Mouse (Mus musculus) layer of hippocampus, adult 8-10 months (tissue): ENCODE results near the gene Sorbs1. TPM values are rescaled to one million over a fixed set of nuclear protein-coding genes. Genes with fewer than 3 reads are reported as not detected.

Experiments
- DNase-seq, 2 experiments: peaks; one replicate each; pipeline ENCODE4 v3.0.0; 2022; ENCODE audit warnings: low spot score in 2 of 2
- total RNA-seq, 4 experiments: library from RNA; stranded (reverse); gene quantifications; 2 replicates each; pipeline ENCODE4 v1.2.4; 2022

The Sorbs1 gene
- total RNA-seq, 4 experiments from 2014 or later, result 208 to 272 (median 239) TPM

- no peak for DNase-seq
Measured at GRCm38 (mm10) chr19:40438907-40439306, 74.7 kb downstream of the Sorbs1 start.

- DNase-seq, result no peak
Measured at GRCm38 (mm10) chr19:40437651-40438068, 75.9 kb downstream of the Sorbs1 start.

GRCm38 (mm10) chr19:40436465-40437200 lies 76.9 kb downstream of the Sorbs1 start:
- DNase-seq, result no peak

- DNase-seq, result no peak
Measured at GRCm38 (mm10) chr19:40435797-40436196, 77.8 kb downstream of the Sorbs1 start.

GRCm38 (mm10) chr19:40435045-40435444 lies 78.5 kb downstream of the Sorbs1 start:
- DNase-seq, result no peak

GRCm38 (mm10) chr19:40434042-40434869 lies 79.3 kb downstream of the Sorbs1 start:
- DNase-seq, result peak in 1 of 2 experiments; percentile 48

GRCm38 (mm10) chr19:40433316-40433912 lies 80.2 kb downstream of the Sorbs1 start:
- no peak for DNase-seq

- no peak for DNase-seq
Measured at GRCm38 (mm10) chr19:40431969-40432368, 81.6 kb downstream of the Sorbs1 start.

- no peak for DNase-seq
Measured at GRCm38 (mm10) chr19:40429572-40429971, 84.0 kb downstream of the Sorbs1 start.

GRCm38 (mm10) chr19:40429169-40429568 lies 84.4 kb downstream of the Sorbs1 start:
- DNase-seq, result no peak

- DNase-seq, result no peak
Measured at GRCm38 (mm10) chr19:40426103-40426960, 87.2 kb downstream of the Sorbs1 start.

- no peak for DNase-seq
Measured at GRCm38 (mm10) chr19:40425326-40425725, 88.3 kb downstream of the Sorbs1 start.

- DNase-seq, result no peak
Measured at GRCm38 (mm10) chr19:40421037-40421436, 92.5 kb downstream of the Sorbs1 start.

GRCm38 (mm10) chr19:40419315-40419714 lies 94.3 kb downstream of the Sorbs1 start:
- no peak for DNase-seq

- DNase-seq, result no peak
Measured at GRCm38 (mm10) chr19:40417155-40417821, 96.3 kb downstream of the Sorbs1 start.

GRCm38 (mm10) chr19:40415725-40416124 lies 97.9 kb downstream of the Sorbs1 start:
- no peak for DNase-seq

- DNase-seq, result no peak
Measured at GRCm38 (mm10) chr19:40414798-40415475, 98.6 kb downstream of the Sorbs1 start.

- DNase-seq, result no peak
Measured at GRCm38 (mm10) chr19:40414386-40414785, 99.2 kb downstream of the Sorbs1 start.

- DNase-seq, result no peak
Measured at GRCm38 (mm10) chr19:40411379-40411813, 102.2 kb downstream of the Sorbs1 start.

GRCm38 (mm10) chr19:40410511-40410910 lies 103.1 kb downstream of the Sorbs1 start:
- DNase-seq, result no peak
